Mouse (Mus musculus) telencephalon, adult 2 months (tissue): ENCODE data around the gene Gm14692.
"Not testable (repeated sequence)": the region's sequence is repeated elsewhere in the genome, so short reads cannot be mapped to it uniquely, and the experiment has no call there.

ENCODE experiments used
- DNase-seq: peaks from one replicate; pipeline ENCODE4 v3.0.0-alpha.2; 2011; ENCODE audit warnings: low read depth, low spot score

The Gm14692 gene

DNA sequence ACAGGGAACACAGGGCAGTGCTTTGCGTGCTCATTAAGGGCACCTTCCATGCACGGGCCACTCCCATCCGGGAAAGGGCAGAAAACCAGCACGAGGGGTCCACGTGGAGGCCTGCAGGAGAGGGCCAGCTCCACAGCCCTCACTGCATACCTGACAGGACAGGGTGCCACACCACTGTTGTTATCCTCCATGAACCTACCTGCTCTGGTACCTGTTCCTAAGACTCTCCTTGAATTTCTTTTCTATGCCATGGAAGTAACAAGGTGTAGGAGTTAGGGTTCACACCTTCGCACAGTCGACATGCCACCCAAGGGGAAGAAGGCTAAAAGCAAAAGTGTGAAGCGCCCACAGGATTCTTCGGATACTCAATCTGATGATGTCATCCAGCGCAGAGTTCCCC, at the start of gene Gm14692:
Gene Gm14692 (plus strand): TSS at position 301 of the 400 bp plus-strand sequence.
- not testable (repeated sequence) for DNase-seq

DNA sequence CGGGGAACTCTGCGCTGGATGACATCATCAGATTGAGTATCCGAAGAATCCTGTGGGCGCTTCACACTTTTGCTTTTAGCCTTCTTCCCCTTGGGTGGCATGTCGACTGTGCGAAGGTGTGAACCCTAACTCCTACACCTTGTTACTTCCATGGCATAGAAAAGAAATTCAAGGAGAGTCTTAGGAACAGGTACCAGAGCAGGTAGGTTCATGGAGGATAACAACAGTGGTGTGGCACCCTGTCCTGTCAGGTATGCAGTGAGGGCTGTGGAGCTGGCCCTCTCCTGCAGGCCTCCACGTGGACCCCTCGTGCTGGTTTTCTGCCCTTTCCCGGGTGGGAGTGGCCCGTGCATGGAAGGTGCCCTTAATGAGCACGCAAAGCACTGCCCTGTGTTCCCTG, 2.0 kb upstream of the Gm14692 start, which contains the start of gene Gm1140:
Gene Gm1140 (minus strand): TSS at position 101 of the 400 bp plus-strand sequence.
- not testable (repeated sequence) for DNase-seq
